Mouse (Mus musculus): ENCODE measurements at regions not wholly inside any gene's neighbourhood (a gene's known extent, or its start where the extent isn't known, plus 50 kb on each side); places are given as distances from the start of the nearest gene placed in this dataset.

GRCm38 (mm10) chr1:13455572-13455971 lies 2041.7 kb downstream of the A830018L16Rik start:
- TF ChIP-seq TAL1 (IDR thresholded peaks at IDR 0.05; ENCODE audit: low read length), result no peak
- no peak for TF ChIP-seq GATA1 (IDR thresholded peaks at IDR 0.05; ENCODE audit: low read length)
